Mouse (Mus musculus): ENCODE measurements at regions not wholly inside any gene's neighbourhood (a gene's known extent, or its start where the extent isn't known, plus 50 kb on each side); places are given as distances from the start of the nearest gene placed in this dataset.

DNA sequence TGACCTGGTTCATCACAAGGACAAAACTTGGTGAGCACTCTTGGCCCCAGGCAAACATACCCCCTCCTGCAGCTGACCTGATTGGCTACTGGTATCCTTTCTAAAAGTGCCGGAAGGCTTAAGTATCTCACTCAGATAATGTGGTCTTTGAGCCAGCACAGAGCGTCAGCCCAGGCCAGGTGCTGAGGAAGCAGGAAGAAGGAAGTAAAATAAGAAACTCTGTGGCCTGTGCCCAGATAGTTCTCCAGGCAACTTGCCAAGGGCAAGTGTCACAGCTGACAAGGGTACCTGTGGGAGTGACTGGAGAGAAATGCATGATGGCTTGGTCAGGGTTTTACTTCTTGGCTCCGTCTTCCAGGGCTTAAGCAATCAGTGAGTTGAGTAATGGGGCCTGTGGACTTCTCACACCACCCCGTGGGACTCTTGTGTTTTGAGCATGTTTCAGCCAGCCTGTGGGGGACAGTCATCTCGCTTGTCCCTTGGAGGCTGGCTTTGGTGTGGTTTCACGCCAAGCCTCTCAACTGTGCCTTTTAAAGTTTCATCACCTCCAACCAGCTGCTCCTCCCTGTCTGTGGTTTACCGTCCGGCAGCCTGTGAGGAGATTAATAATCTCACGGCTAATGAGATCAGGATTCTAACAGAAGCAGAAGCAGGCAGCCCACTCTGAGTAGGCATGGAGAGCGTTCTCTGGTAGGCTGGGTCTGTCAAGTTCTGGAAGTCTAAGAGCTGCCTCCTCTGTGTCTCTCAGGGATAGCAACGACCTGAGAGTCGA, 356.8 kb downstream of the Agtpbp1 start:
- TF ChIP-seq CTCF (IDR thresholded peaks at IDR 0.05; ENCODE audit: low read depth, low read length) (no peak), POLR2A (IDR thresholded peaks at IDR 0.05; ENCODE audit: insufficient read depth, low read length) (no peak), EP300 (IDR thresholded peaks at IDR 0.05; ENCODE audit: insufficient read depth, low read depth, low read length) (no peak)
